8 mouse cellular contexts compared by ENCODE assay signal in genomic region chr16:89844580-89844979, GRCm38 (mm10).
DNase-seq lines count a peak whose midpoint lies in the region; ATAC-seq and TF ChIP-seq lines count a peak whose summit lies in the region.

No protein-coding gene starts in this region.

- no peak for TF ChIP-seq EP300 in stomach, postnatal 0 days (optimal IDR thresholded peaks at IDR 0.05)

- H3K27me3 ChIP-seq in spleen, adult 2 months (ENCODE audit: control insufficient read depth, insufficient read depth, low read length) = no peaks in the 10 kb centered on the region
- no peaks in the 10 kb centered on the region for H3K27me3 ChIP-seq in limb, embryonic 15.5 days
- no peaks in the 10 kb centered on the region for H3K27me3 ChIP-seq in stomach, postnatal 0 days (ENCODE audit: control insufficient read depth, insufficient read depth, low read length)

- ATAC-seq in limb, embryonic 15.5 days (ENCODE audit: insufficient number of reproducible peaks, low FRiP score, low TSS enrichment, low read depth) = 0 out of 2 replicates have a peak, but pooled peaks have one; percentile 53
- ATAC-seq in monocyte, adult 5-6 weeks (replicated peaks; ENCODE audit: insufficient number of reproducible peaks, low FRiP score, low TSS enrichment, poor library complexity, severe bottlenecking) = peak; percentile 30; the same call in 1 of the 2 replicates
- peak; percentile 61; the same call in 1 of the 2 replicates for ATAC-seq in stomach, postnatal 0 days (ENCODE audit: low FRiP score, low TSS enrichment)

- intact Hi-C loops in gastrocnemius, postnatal 14 days (cut with DNase I; ENCODE audit: low total_unique reads) = no loop called here

- H3K9ac ChIP-seq in limb, embryonic 15.5 days = no peak overlapping the region
- no peak overlapping the region for H3K9ac ChIP-seq in stomach, postnatal 0 days (ENCODE audit: low read length)

- H3K4me1 ChIP-seq in spleen, adult 2 months (ENCODE audit: control insufficient read depth, insufficient read depth, insufficient read length) = no peaks in the 10 kb centered on the region
- no peaks in the 10 kb centered on the region; the same call in 1 of the 2 replicates for H3K4me1 ChIP-seq in limb, embryonic 15.5 days
- no peaks in the 10 kb centered on the region for H3K4me1 ChIP-seq in stomach, postnatal 0 days (replicated peaks; ENCODE audit: control insufficient read depth, insufficient read depth)

- no peak overlapping the region for H3K27ac ChIP-seq in spleen, adult 2 months (ENCODE audit: insufficient read depth, low read length)
- H3K27ac ChIP-seq in limb, embryonic 15.5 days = no peak overlapping the region
- no peak overlapping the region for H3K27ac ChIP-seq in stomach, postnatal 0 days (replicated peaks)

- no peak overlapping the region for H3K4me2 ChIP-seq in limb, embryonic 15.5 days
- no peak overlapping the region for H3K4me2 ChIP-seq in stomach, postnatal 0 days (replicated peaks; ENCODE audit: low read depth)

- peak; percentile 51; the same call in 1 of the 2 replicates for TF ChIP-seq CTCF in spleen, adult 2 months (IDR thresholded peaks at IDR 0.05; ENCODE audit: extremely low read depth, insufficient read depth, insufficient read length, insufficient replicate concordance)
- TF ChIP-seq CTCF in stomach, postnatal 0 days (IDR thresholded peaks at IDR 0.05; ENCODE audit: low read depth) = peak; percentile 93

- H3K9me3 ChIP-seq in limb, embryonic 15.5 days = no peaks in the 10 kb centered on the region
- H3K9me3 ChIP-seq in stomach, postnatal 0 days (ENCODE audit: control insufficient read depth, low read length) = no peaks in the 10 kb centered on the region

- no peak overlapping the region for H3K4me3 ChIP-seq in spleen, adult 2 months (ENCODE audit: extremely low read depth, insufficient read depth, insufficient read length)
- H3K4me3 ChIP-seq in limb, embryonic 15.5 days = no peak overlapping the region
- H3K4me3 ChIP-seq in stomach, postnatal 0 days (ENCODE audit: low read depth, low read length) = no peak overlapping the region

- H3K36me3 ChIP-seq in spleen, adult 2 months (ENCODE audit: control insufficient read depth, insufficient read depth, low read length) = no peaks in the 10 kb centered on the region
- peaks cover 16% of the 10 kb centered on the region for H3K36me3 ChIP-seq in limb, embryonic 15.5 days
- no peaks in the 10 kb centered on the region for H3K36me3 ChIP-seq in stomach, postnatal 0 days (ENCODE audit: control insufficient read depth, insufficient read depth, low read length)

- 44% methylated on average over 5 of the region's 5 CpGs for WGBS in spleen, adult 2 months
- WGBS in limb, embryonic 15.5 days = 41% methylated on average over 5 of the region's 5 CpGs
- 44% methylated on average over 5 of the region's 5 CpGs for WGBS in stomach, postnatal 0 days

- no peak for TF ChIP-seq POLR2A in spleen, adult 2 months (IDR thresholded peaks at IDR 0.05; ENCODE audit: low read depth, low read length)

- DNase-seq in spleen, adult 2 months (ENCODE audit: low read depth in 1 of 2, low spot score in 2 of 2) = peak in 1 of 2 experiments; percentile 34
- no peak for DNase-seq in spleen, adult 12 weeks (ENCODE audit: low spot score)
- DNase-seq in cerebellum, adult 9-11 months = peak; percentile 77
- DNase-seq in gastrocnemius, postnatal 14 days = peak; percentile 23
- peak; percentile 13 for DNase-seq in kidney, adult 11 months
- DNase-seq in stomach, postnatal 0 days (ENCODE audit: low spot score) = peak; percentile 31
